Mouse (Mus musculus): ENCODE measurements at regions not wholly inside any gene's neighbourhood (a gene's known extent, or its start where the extent isn't known, plus 50 kb on each side); places are given as distances from the start of the nearest gene placed in this dataset.

GRCm38 (mm10) chr10:120666202-120666860, 190.1 kb upstream of the Hmga2 start:
- no peak for DNase-seq (ENCODE audit: low spot score)

- DNase-seq (ENCODE audit: low spot score), result no peak
These were observed 189.4 kb upstream of the Hmga2 start for GRCm38 (mm10) chr10:120665670-120666069.

GRCm38 (mm10) chr10:120664419-120664818, 188.2 kb upstream of the Hmga2 start:
- DNase-seq (ENCODE audit: low spot score), result no peak

GRCm38 (mm10) chr10:120663396-120663795, 187.1 kb upstream of the Hmga2 start:
- DNase-seq (ENCODE audit: low spot score), result no peak

GRCm38 (mm10) chr10:120660503-120660902, 184.2 kb upstream of the Hmga2 start:
- DNase-seq (ENCODE audit: low spot score), result no peak

GRCm38 (mm10) chr10:120655238-120655931, 179.1 kb upstream of the Hmga2 start:
- no peak for DNase-seq (ENCODE audit: low spot score)

- no peak for DNase-seq (ENCODE audit: low spot score)
These were observed 176.4 kb upstream of the Hmga2 start for GRCm38 (mm10) chr10:120652525-120653215.

- no peak for DNase-seq (ENCODE audit: low spot score)
These were observed 175.6 kb upstream of the Hmga2 start for GRCm38 (mm10) chr10:120651845-120652244.

GRCm38 (mm10) chr10:120650336-120650735, 174.1 kb upstream of the Hmga2 start:
- no peak for DNase-seq (ENCODE audit: low spot score)

GRCm38 (mm10) chr10:120648741-120649140, 172.5 kb upstream of the Hmga2 start:
- no peak for DNase-seq (ENCODE audit: low spot score)

- DNase-seq (ENCODE audit: low spot score), result no peak
These were observed 171.8 kb upstream of the Hmga2 start for GRCm38 (mm10) chr10:120648031-120648430.

GRCm38 (mm10) chr10:120647323-120647722, 171.1 kb upstream of the Hmga2 start:
- DNase-seq (ENCODE audit: low spot score), result no peak

GRCm38 (mm10) chr10:120646862-120647311, 170.6 kb upstream of the Hmga2 start:
- no peak for DNase-seq (ENCODE audit: low spot score)

- no peak for DNase-seq (ENCODE audit: low spot score)
These were observed 164.6 kb upstream of the Hmga2 start for GRCm38 (mm10) chr10:120640847-120641246.

GRCm38 (mm10) chr10:120638316-120638715, 162.0 kb upstream of the Hmga2 start:
- DNase-seq (ENCODE audit: low spot score), result no peak

GRCm38 (mm10) chr10:120635818-120636543, 159.7 kb upstream of the Hmga2 start:
- DNase-seq (ENCODE audit: low spot score), result no peak

- DNase-seq (ENCODE audit: low spot score), result no peak
These were observed 158.9 kb upstream of the Hmga2 start for GRCm38 (mm10) chr10:120635194-120635593.

- no peak for DNase-seq (ENCODE audit: low spot score)
These were observed 155.8 kb upstream of the Hmga2 start for GRCm38 (mm10) chr10:120632071-120632470.

GRCm38 (mm10) chr10:120628066-120628465, 151.8 kb upstream of the Hmga2 start:
- DNase-seq (ENCODE audit: low spot score), result no peak

GRCm38 (mm10) chr10:120625474-120625873, 149.2 kb upstream of the Hmga2 start:
- DNase-seq (ENCODE audit: low spot score), result no peak

- no peak for DNase-seq (ENCODE audit: low spot score)
These were observed 148.1 kb upstream of the Hmga2 start for GRCm38 (mm10) chr10:120624203-120624942.

Data from testis, postnatal 10 days (tissue).